Mouse (Mus musculus) heart, embryonic 16.5 days (tissue): ENCODE data around the gene Fzd10. TPM values are rescaled to one million over a fixed set of nuclear protein-coding genes. Genes with fewer than 3 reads are reported as not detected.

ENCODE experiments used
- ATAC-seq: fragments of 200-750 bp; cut with Nextera tagmentation; replicated peaks from 2 replicates; pipeline ENCODE4 v1.8.0; 2017; ENCODE audit warnings: moderate number of reproducible peaks; ENCODE audit not compliant: insufficient read depth, low FRiP score; ENCODE audit errors: extremely low read depth
- H3K27ac ChIP-seq: fragments of 300-500 bp; sonication (generic); 2 replicates; pipeline ENCODE4 v1.5.1; 2014; ENCODE audit warnings: mild to moderate bottlenecking, low read length, control low read depth, moderate library complexity
- H3K27me3 ChIP-seq: fragments of 300-500 bp; sonication (generic); 2 replicates; pipeline ENCODE4 v1.6.1; 2014; ENCODE audit warnings: low read length, mixed read lengths; ENCODE audit not compliant: control insufficient read depth, insufficient read depth
- H3K36me3 ChIP-seq: fragments of 300-500 bp; sonication (generic); 2 replicates; pipeline ENCODE4 v1.6.1; 2014; ENCODE audit not compliant: control insufficient read depth, insufficient read depth
- H3K4me1 ChIP-seq: fragments of 300-500 bp; sonication (generic); 2 replicates; pipeline ENCODE4 v1.6.1; 2014; ENCODE audit warnings: low read length, mixed read lengths; ENCODE audit not compliant: control insufficient read depth, insufficient read depth
- H3K4me2 ChIP-seq: fragments of 300-500 bp; sonication (generic); 2 replicates; pipeline ENCODE4 v1.6.1; 2014; ENCODE audit warnings: low read depth, mild to moderate bottlenecking, control low read depth, low read length
- H3K4me3 ChIP-seq: fragments of 300-500 bp; sonication (generic); 2 replicates; pipeline ENCODE4 v1.5.1; 2014; ENCODE audit warnings: mild to moderate bottlenecking, control low read depth, low read length
- H3K9ac ChIP-seq: fragments of 300-500 bp; sonication (generic); 2 replicates; pipeline ENCODE4 v1.6.1; 2014; ENCODE audit warnings: low read length, control low read depth
- H3K9me3 ChIP-seq: fragments of 300-500 bp; sonication (generic); replicated peaks from 2 replicates; pipeline ENCODE4 v1.6.1; 2016; ENCODE audit warnings: low read length; ENCODE audit not compliant: control insufficient read depth
- WGBS: fragments of 180-500 bp; shearing (Covaris S2); extraction: QIAGEN DNeasy Blood & Tissue Kit; methylation state at CpG from one replicate; pipeline ENCODE4 v1.1.7; 2014; 5-methylcytosine and 5-hydroxymethylcytosine counted together
- polyA plus RNA-seq: library from polyadenylated mRNA; unstranded; fragments of >200 nt; fragmentation: Nextera tagmentation; extraction: Ambion mirVana; gene quantifications from 2 replicates; pipeline ENCODE4 v1.2.1, GENCODE M21; 2015

The Fzd10 gene
- polyA plus RNA-seq, 1 experiment from 2014 or later = 0.25 TPM

GRCm38 (mm10) chr5:128647221-128647730, 46.6 kb downstream of the Fzd10 start:
- ATAC-seq = no peak
- H3K36me3 ChIP-seq = no peaks in the 10 kb centered on the region

GRCm38 (mm10) chr5:128649336-128649897, 48.8 kb downstream of the Fzd10 start:
- no peak overlapping the region for H3K9ac ChIP-seq
- H3K36me3 ChIP-seq = no peaks in the 10 kb centered on the region
- no peak overlapping the region for H3K27ac ChIP-seq
- no peak overlapping the region for H3K4me3 ChIP-seq
- no peaks in the 10 kb centered on the region for H3K4me1 ChIP-seq
- peaks cover under 1% of the 10 kb centered on the region; the same call in 1 of the 2 replicates for H3K9me3 ChIP-seq
- H3K27me3 ChIP-seq = no peaks in the 10 kb centered on the region
- 72% methylated on average over 11 of the region's 11 CpGs for WGBS
- ATAC-seq = no peak
- H3K4me2 ChIP-seq = no peak overlapping the region

More at GRCm38 (mm10) chr5:128647221-128647730, 46.6 kb downstream of the Fzd10 start:
- H3K9me3 ChIP-seq = no peaks in the 10 kb centered on the region
- WGBS = 62% methylated on average over 10 of the region's 10 CpGs
- H3K4me3 ChIP-seq = no peak overlapping the region
- no peaks in the 10 kb centered on the region for H3K4me1 ChIP-seq
- H3K9ac ChIP-seq = no peak overlapping the region
- no peaks in the 10 kb centered on the region for H3K27me3 ChIP-seq
- H3K27ac ChIP-seq = no peak overlapping the region
- no peak overlapping the region for H3K4me2 ChIP-seq

Other genes with a start within 250 kb of the Fzd10 start
- gene Tmem132d, start 167.8 kb upstream of the Fzd10 start, polyA plus RNA-seq = 0.16 and 0.20 TPM in 2 replicates
- not detected in 2 replicates for gene Piwil1, start 101.7 kb downstream of the Fzd10 start, polyA plus RNA-seq